ENCODE assay signal across 9 mouse cellular contexts in the genomic region with DNA sequence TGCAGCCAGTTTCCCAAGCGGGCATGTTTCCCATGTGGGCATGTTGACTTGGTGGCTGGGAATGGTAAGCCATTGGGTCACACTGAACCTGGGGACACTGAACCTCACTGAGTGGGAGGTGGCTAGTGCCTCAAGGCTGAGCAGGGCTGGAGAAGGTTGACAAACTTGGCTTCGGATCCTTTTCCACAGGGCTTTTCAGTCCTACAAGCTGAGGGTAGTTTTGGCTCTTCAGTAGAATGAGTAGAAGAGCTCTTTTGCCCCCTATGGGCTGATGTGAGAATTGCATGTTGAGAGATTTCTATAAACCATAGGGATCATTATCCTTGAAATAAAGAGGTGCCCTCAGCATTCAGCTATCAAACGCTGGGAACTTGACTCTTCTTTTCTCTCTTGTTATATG. TPM values are rescaled to one million over a fixed set of nuclear protein-coding genes. Genes with fewer than 3 reads are reported as not detected.
DNase-seq lines count a peak whose midpoint lies in the region; ATAC-seq and TF ChIP-seq lines count a peak whose summit lies in the region.
"Had no signal": no experiment of that assay in that cellular context is flagged by ENCODE, and none has a peak within 500 bp of the region (broad histone marks: within the 10 kb centered on the region; RNA-seq: fewer than 3 reads in every experiment).

No protein-coding gene starts in this region.

- no peak overlapping the region for H3K27ac ChIP-seq in ES-E14 (ENCODE audit: insufficient read depth, low read depth, low read length, poor library complexity, severe bottlenecking)
- H3K27ac ChIP-seq in forebrain, embryonic 14.5 days (ENCODE audit: low read depth, low read length), result no peak overlapping the region
- H3K27ac ChIP-seq in intestine, postnatal 0 days (ENCODE audit: low read depth, low read length), result no peak overlapping the region
- H3K27ac ChIP-seq in midbrain, embryonic 14.5 days (replicated peaks; ENCODE audit: low read depth, low read length), result no peak overlapping the region

- DNase-seq in 3T3-L1 (ENCODE audit: low read depth, low spot score), result peak; percentile 87
- peak; percentile 58 for DNase-seq in ES-E14 (ENCODE audit: low read depth, low spot score)
- peak; percentile 20 for DNase-seq in cerebellum, adult 11-12 months
- DNase-seq in forebrain, embryonic 14.5 days (ENCODE audit: low spot score), result peak; percentile 86
- DNase-seq in left cerebral cortex, postnatal 25 days (ENCODE audit: low spot score in 2 of 2), result peak; percentile 65 to 76
- DNase-seq in midbrain, embryonic 14.5 days, result peak; percentile 82
- DNase-seq in thymus, postnatal 14 days, result peak; percentile 45

- H3K9me3 ChIP-seq in ES-E14 (ENCODE audit: control insufficient read depth, insufficient read depth, low read depth, low read length), result no peaks in the 10 kb centered on the region
- H3K9me3 ChIP-seq in forebrain, embryonic 14.5 days (replicated peaks; ENCODE audit: control insufficient read depth, low read length), result no peaks in the 10 kb centered on the region
- H3K9me3 ChIP-seq in intestine, postnatal 0 days (ENCODE audit: control insufficient read depth), result no peaks in the 10 kb centered on the region
- H3K9me3 ChIP-seq in midbrain, embryonic 14.5 days (ENCODE audit: control insufficient read depth, low read length), result no peaks in the 10 kb centered on the region

- H3K4me2 ChIP-seq in forebrain, embryonic 14.5 days (ENCODE audit: low read length), result no peak overlapping the region
- no peak overlapping the region for H3K4me2 ChIP-seq in intestine, postnatal 0 days (replicated peaks; ENCODE audit: low read depth)
- no peak overlapping the region for H3K4me2 ChIP-seq in midbrain, embryonic 14.5 days (ENCODE audit: low read length)

- peak; percentile 81 for TF ChIP-seq CTCF in intestine, postnatal 0 days (IDR thresholded peaks at IDR 0.05; ENCODE audit: low read depth)

- no peaks in the 10 kb centered on the region for H3K4me1 ChIP-seq in ES-E14 (ENCODE audit: control insufficient read depth in 2 of 2, insufficient read depth in 2 of 2, low read length in 2 of 2, poor library complexity in 1 of 2)
- no peaks in the 10 kb centered on the region for H3K4me1 ChIP-seq in forebrain, embryonic 14.5 days (ENCODE audit: control insufficient read depth, insufficient read depth, low read length)
- H3K4me1 ChIP-seq in intestine, postnatal 0 days (replicated peaks; ENCODE audit: control insufficient read depth, insufficient read depth, low read length), result no peaks in the 10 kb centered on the region
- no peaks in the 10 kb centered on the region for H3K4me1 ChIP-seq in midbrain, embryonic 14.5 days (ENCODE audit: control insufficient read depth, insufficient read depth, low read length)

- WGBS in forebrain, embryonic 14.5 days, result 33% methylated on average over 3 of the region's 3 CpGs
- 45% methylated on average over 3 of the region's 3 CpGs for WGBS in intestine, postnatal 0 days
- WGBS in midbrain, embryonic 14.5 days, result 37% methylated on average over 3 of the region's 3 CpGs

- H3K27me3 ChIP-seq in forebrain, embryonic 14.5 days (replicated peaks; ENCODE audit: control insufficient read depth, insufficient read depth, low read length), result no peaks in the 10 kb centered on the region
- H3K27me3 ChIP-seq in intestine, postnatal 0 days (replicated peaks; ENCODE audit: control insufficient read depth, insufficient read depth, low read length), result no peaks in the 10 kb centered on the region
- no peaks in the 10 kb centered on the region for H3K27me3 ChIP-seq in midbrain, embryonic 14.5 days (ENCODE audit: control insufficient read depth, insufficient read depth, low read length)

- intact Hi-C loops in left cerebral cortex, postnatal 25 days (cut with DNase I), result loop anchor here (1.0 to 10.0 kb wide), 2 partner anchors 57 to 589 kb away; a partner anchor contains a TSS

- ATAC-seq in forebrain, embryonic 14.5 days, result peak; percentile 67
- ATAC-seq in intestine, postnatal 0 days, result 0 out of 2 replicates have a peak, but pooled peaks have one; percentile 23
- no peak for ATAC-seq in midbrain, embryonic 14.5 days (ENCODE audit: low FRiP score, low TSS enrichment)

- H3K9ac ChIP-seq in ES-E14 (ENCODE audit: insufficient read depth, low read depth, low read length, poor library complexity, severe bottlenecking), result no peak overlapping the region
- H3K9ac ChIP-seq in forebrain, embryonic 14.5 days (ENCODE audit: low read length), result no peak overlapping the region
- no peak overlapping the region for H3K9ac ChIP-seq in intestine, postnatal 0 days (ENCODE audit: low read depth, low read length)
- no peak overlapping the region for H3K9ac ChIP-seq in midbrain, embryonic 14.5 days (replicated peaks; ENCODE audit: low read length)

- no peak overlapping the region for H3K4me3 ChIP-seq in ES-E14 (ENCODE audit: insufficient read depth in 1 of 2, low read depth in 1 of 2, low read length in 2 of 2, poor library complexity in 1 of 2, severe bottlenecking in 1 of 2)
- no peak overlapping the region for H3K4me3 ChIP-seq in forebrain, embryonic 14.5 days (ENCODE audit: low read depth, low read length)
- H3K4me3 ChIP-seq in intestine, postnatal 0 days (ENCODE audit: low read depth, low read length), result no peak overlapping the region
- H3K4me3 ChIP-seq in midbrain, embryonic 14.5 days (replicated peaks; ENCODE audit: low read depth, low read length), result no peak overlapping the region
- H3K4me3 ChIP-seq: erythroblast, embryonic 14.5 days had no signal

- H3K36me3 ChIP-seq in ES-E14 (ENCODE audit: control insufficient read depth, insufficient read depth, low read length, poor library complexity, severe bottlenecking), result no peaks in the 10 kb centered on the region
- H3K36me3 ChIP-seq in forebrain, embryonic 14.5 days (ENCODE audit: control insufficient read depth, insufficient read depth, low read length), result no peaks in the 10 kb centered on the region
- peaks cover 21% of the 10 kb centered on the region for H3K36me3 ChIP-seq in intestine, postnatal 0 days (ENCODE audit: control insufficient read depth, insufficient read depth)
- no peaks in the 10 kb centered on the region for H3K36me3 ChIP-seq in midbrain, embryonic 14.5 days (ENCODE audit: control insufficient read depth, insufficient read depth, low read length)

- in situ Hi-C loops in ES-E14 (cut with MboI; ENCODE audit: low sequenced_read_pairs in 2 of 2, unreplicated experiment in 2 of 2), result loop anchor here (10.0 to 25.0 kb wide), 3 partner anchors 389 to 591 kb away; no protein-coding TSS in a partner anchor

TF ChIP-seq in ES-E14, 5 proteins besides CTCF, POLR2A, EP300 and RAD21:
- TF ChIP-seq ZC3H11A (IDR thresholded peaks at IDR 0.05; ENCODE audit: borderline replicate concordance, low read depth, low read length) (peak; percentile 72), MAFK (IDR thresholded peaks at IDR 0.05; ENCODE audit: insufficient read depth, low read depth, low read length) (no peak)

RNA-seq across cellular contexts. Expression of a gene that starts 22.8 kb away (rescaled TPM):
- 11.8 and 14.3 TPM in 2 replicates for total RNA-seq in ES-E14 (2012; rRNA removed)
- 0.05 TPM in 1 of 2 replicates, not detected in the other for polyA plus RNA-seq in forebrain, embryonic 14.5 days (2014; fragmentation: Nextera tagmentation; extraction: Ambion mirVana)
- 9.5 and 9.8 TPM in 2 replicates for polyA plus RNA-seq in intestine, postnatal 0 days (2015; fragmentation: Nextera tagmentation; extraction: Ambion mirVana)
- under 1 TPM; 0.21 to 0.25 TPM for total RNA-seq in left cerebral cortex, postnatal 25 days (2021)
- 0.09 and 0.14 TPM in 2 replicates for polyA plus RNA-seq in midbrain, embryonic 14.5 days (2014; fragmentation: Nextera tagmentation; extraction: Ambion mirVana)
- polyA plus RNA-seq: erythroblast, embryonic 14.5 days had no signal

RNA-seq across cellular contexts. Expression of a gene that starts 42.2 kb away (rescaled TPM):
- 2.4 and 2.7 TPM in 2 replicates for total RNA-seq in ES-E14 (2012; rRNA removed)
- not detected in 2 replicates for polyA plus RNA-seq in forebrain, embryonic 14.5 days (2014; fragmentation: Nextera tagmentation; extraction: Ambion mirVana)
- polyA plus RNA-seq in intestine, postnatal 0 days (2015; fragmentation: Nextera tagmentation; extraction: Ambion mirVana), result 69.7 and 77.5 TPM in 2 replicates
- 1 to 10 TPM in 1 of 2 experiments, under 1 TPM in 1; 0.11 to 2.3 TPM for total RNA-seq in left cerebral cortex, postnatal 25 days (2021)
- 0.22 TPM in 1 of 2 replicates, not detected in the other for polyA plus RNA-seq in midbrain, embryonic 14.5 days (2014; fragmentation: Nextera tagmentation; extraction: Ambion mirVana)

RNA-seq across cellular contexts. Expression of a gene that starts 57.0 kb away (rescaled TPM):
- total RNA-seq in ES-E14 (2012; rRNA removed), result 22.0 and 29.1 TPM in 2 replicates
- 8.2 and 8.9 TPM in 2 replicates for polyA plus RNA-seq in forebrain, embryonic 14.5 days (2014; fragmentation: Nextera tagmentation; extraction: Ambion mirVana)
- 36.6 and 39.0 TPM in 2 replicates for polyA plus RNA-seq in intestine, postnatal 0 days (2015; fragmentation: Nextera tagmentation; extraction: Ambion mirVana)
- 10 to 100 TPM; 28.2 to 31.0 TPM for total RNA-seq in left cerebral cortex, postnatal 25 days (2021)
- 11.1 and 12.0 TPM in 2 replicates for polyA plus RNA-seq in midbrain, embryonic 14.5 days (2014; fragmentation: Nextera tagmentation; extraction: Ambion mirVana)

Comparison
In these comparisons a context has a peak if more than half of its experiments do, and no peak if none do; other contexts are left out.
1. DNase-seq: peak in every context shown above with its lines; median percentile 87 in 3T3-L1; 86 in forebrain, embryonic 14.5 days; 82 in midbrain, embryonic 14.5 days; 70 in left cerebral cortex, postnatal 25 days; 58 in ES-E14; 45 in thymus, postnatal 14 days; 20 in cerebellum, adult 11-12 months.
2. RNA of a gene that starts 42.2 kb away (polyA plus RNA-seq): 69.7 to 77.5 TPM in intestine, postnatal 0 days; not detected in forebrain, embryonic 14.5 days and 0.22 TPM in midbrain, embryonic 14.5 days; every median in the first group is over 10 times any median in the second.